Mouse (Mus musculus): ENCODE data around the gene Sclt1. TPM values are rescaled to one million over a fixed set of nuclear protein-coding genes. Genes with fewer than 3 reads are reported as not detected.
A peak's percentile ranks its signal among the peaks of the same experiment; 100 is the strongest.

The Sclt1 gene
- total and polyA plus RNA-seq, 3 experiments = 3.0 to 7.1 (median 5.2) TPM

DNA sequence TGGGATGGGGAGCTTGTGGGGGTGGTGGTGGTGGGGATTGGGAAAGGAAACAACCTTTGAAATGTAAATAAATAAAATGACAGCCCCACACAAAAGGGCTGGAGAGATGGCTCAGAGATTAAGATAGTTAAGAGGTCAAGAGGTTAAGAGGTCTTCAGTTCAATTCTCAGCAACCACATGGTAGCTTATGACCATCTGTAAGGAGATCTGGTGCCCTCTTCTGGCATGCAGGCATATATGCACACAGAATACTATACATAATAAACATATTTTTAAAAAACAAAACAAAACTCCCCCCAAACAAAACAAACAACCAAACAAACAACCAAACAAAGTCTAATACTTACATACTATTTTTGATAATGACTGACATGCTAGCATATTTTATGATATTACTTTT lies 67.5 kb downstream of the Sclt1 start:
- TF ChIP-seq POLR2A (IDR thresholded peaks at IDR 0.05; ENCODE audit: insufficient read depth, low read depth, low read length) (no peak), EP300 (IDR thresholded peaks at IDR 0.05; ENCODE audit: insufficient read depth, low read depth, low read length) (no peak), CTCF (IDR thresholded peaks at IDR 0.05) (peak; percentile 60)
- intact Hi-C loops (cut with DNase I) = no loop called here
- DNase-seq = no peak
- Histone ChIP-seq H3K79me2 (replicated peaks; ENCODE audit: control insufficient read depth, insufficient read depth, low read length) (no peaks in the 10 kb centered on the region), H3K27ac (no peak overlapping the region), H3K36me3 (ENCODE audit: control insufficient read depth, insufficient read depth, low read length) (no peaks in the 10 kb centered on the region), H3K9ac (ENCODE audit: low read depth, low read length) (no peak overlapping the region), H3K27me3 (ENCODE audit: control insufficient read depth, insufficient read depth, low read length) (no peaks in the 10 kb centered on the region), H3K4me1 (ENCODE audit: control insufficient read depth, insufficient read depth, low read length) (no peaks in the 10 kb centered on the region), H3K4me3 (no peak overlapping the region)

DNA sequence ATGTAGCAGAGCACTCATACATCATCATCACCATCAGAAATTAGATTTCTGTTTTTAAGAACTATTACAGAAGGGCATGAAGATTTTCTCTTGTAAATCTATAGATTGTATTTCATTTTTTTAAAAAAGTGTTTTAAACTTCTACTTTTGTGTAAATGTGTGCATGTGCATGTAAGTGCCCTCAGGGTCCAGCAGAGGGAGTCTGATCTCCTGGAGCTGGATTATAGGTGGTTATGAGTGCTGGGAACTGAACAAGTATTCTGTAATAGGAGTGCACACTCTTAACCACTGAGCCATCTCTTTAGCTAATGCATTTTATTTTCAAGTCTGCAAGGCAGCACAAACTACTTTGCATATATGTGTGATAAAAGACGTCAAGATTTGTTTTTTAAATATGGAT lies 86.7 kb downstream of the Sclt1 start:
- H3K4me1 ChIP-seq (ENCODE audit: control insufficient read depth, insufficient read depth, low read length) = no peaks in the 10 kb centered on the region
- no peaks in the 10 kb centered on the region for H3K27me3 ChIP-seq (ENCODE audit: control insufficient read depth, insufficient read depth, low read length)
- H3K79me2 ChIP-seq (replicated peaks; ENCODE audit: control insufficient read depth, insufficient read depth, low read length) = no peaks in the 10 kb centered on the region
- no peaks in the 10 kb centered on the region for H3K36me3 ChIP-seq (ENCODE audit: control insufficient read depth, insufficient read depth, low read length)
- no peak for DNase-seq
- H3K27ac ChIP-seq = no peak overlapping the region
- no peak overlapping the region for H3K9ac ChIP-seq (ENCODE audit: low read depth, low read length)
- no peak overlapping the region for H3K4me3 ChIP-seq
- intact Hi-C loops (cut with DNase I) = no loop called here
- WGBS = 93% methylated on average over 1 of the region's 1 CpGs
- TF ChIP-seq EP300 (IDR thresholded peaks at IDR 0.05; ENCODE audit: insufficient read depth, low read depth, low read length) (no peak), CTCF (IDR thresholded peaks at IDR 0.05) (peak; percentile 44), POLR2A (IDR thresholded peaks at IDR 0.05; ENCODE audit: insufficient read depth, low read depth, low read length) (no peak)

GRCm38 (mm10) chr3:41620971-41621370 lies 121.3 kb downstream of the Sclt1 start:
- no peak for DNase-seq
- H3K36me3 ChIP-seq (ENCODE audit: control insufficient read depth, insufficient read depth, low read length) = peaks cover 10% of the 10 kb centered on the region
- H3K4me1 ChIP-seq (ENCODE audit: control insufficient read depth, insufficient read depth, low read length) = no peaks in the 10 kb centered on the region; the same call in 1 of the 2 replicates
- H3K4me3 ChIP-seq = no peak overlapping the region
- 90% methylated on average over 7 of the region's 7 CpGs for WGBS
- intact Hi-C loops (cut with DNase I) = no loop called here
- TF ChIP-seq EP300 (IDR thresholded peaks at IDR 0.05; ENCODE audit: insufficient read depth, low read depth, low read length) (no peak), POLR2A (IDR thresholded peaks at IDR 0.05; ENCODE audit: insufficient read depth, low read depth, low read length) (no peak), CTCF (IDR thresholded peaks at IDR 0.05) (no peak)
- H3K79me2 ChIP-seq (replicated peaks; ENCODE audit: control insufficient read depth, insufficient read depth, low read length) = no peaks in the 10 kb centered on the region
- H3K9ac ChIP-seq (ENCODE audit: low read depth, low read length) = no peak overlapping the region
- no peak overlapping the region for H3K27ac ChIP-seq
- no peaks in the 10 kb centered on the region for H3K27me3 ChIP-seq (ENCODE audit: control insufficient read depth, insufficient read depth, low read length)

- intact Hi-C loops (cut with DNase I) = no loop called here
- Histone ChIP-seq H3K36me3 (ENCODE audit: control insufficient read depth, insufficient read depth, low read length) (peaks cover 10% of the 10 kb centered on the region), H3K4me1 (ENCODE audit: control insufficient read depth, insufficient read depth, low read length) (peaks cover 1% of the 10 kb centered on the region), H3K27ac (no peak overlapping the region), H3K9ac (ENCODE audit: low read depth, low read length) (no peak overlapping the region), H3K4me3 (no peak overlapping the region), H3K79me2 (replicated peaks; ENCODE audit: control insufficient read depth, insufficient read depth, low read length) (no peaks in the 10 kb centered on the region), H3K27me3 (ENCODE audit: control insufficient read depth, insufficient read depth, low read length) (no peaks in the 10 kb centered on the region)
- TF ChIP-seq POLR2A (IDR thresholded peaks at IDR 0.05; ENCODE audit: insufficient read depth, low read depth, low read length) (no peak), EP300 (IDR thresholded peaks at IDR 0.05; ENCODE audit: insufficient read depth, low read depth, low read length) (no peak), CTCF (IDR thresholded peaks at IDR 0.05) (no peak)
- WGBS = 75% methylated on average over 3 of the region's 3 CpGs
- DNase-seq = no peak
Measured at GRCm38 (mm10) chr3:41618488-41618887, 123.8 kb downstream of the Sclt1 start.

- 61% methylated on average over 3 of the region's 3 CpGs for WGBS
- no peak for DNase-seq
- Histone ChIP-seq H3K79me2 (replicated peaks; ENCODE audit: control insufficient read depth, insufficient read depth, low read length) (no peaks in the 10 kb centered on the region), H3K27ac (no peak overlapping the region), H3K27me3 (ENCODE audit: control insufficient read depth, insufficient read depth, low read length) (no peaks in the 10 kb centered on the region), H3K36me3 (ENCODE audit: control insufficient read depth, insufficient read depth, low read length) (peaks cover 10% of the 10 kb centered on the region), H3K4me1 (ENCODE audit: control insufficient read depth, insufficient read depth, low read length) (peaks cover 1% of the 10 kb centered on the region), H3K9ac (ENCODE audit: low read depth, low read length) (no peak overlapping the region), H3K4me3 (no peak overlapping the region)
- no peak for TF ChIP-seq POLR2A (IDR thresholded peaks at IDR 0.05; ENCODE audit: insufficient read depth, low read depth, low read length)
- TF ChIP-seq CTCF (IDR thresholded peaks at IDR 0.05) = no peak
- TF ChIP-seq EP300 (IDR thresholded peaks at IDR 0.05; ENCODE audit: insufficient read depth, low read depth, low read length) = no peak
- intact Hi-C loops (cut with DNase I) = no loop called here
Measured at GRCm38 (mm10) chr3:41618036-41618435, 124.3 kb downstream of the Sclt1 start.

- 87% methylated on average over 5 of the region's 5 CpGs for WGBS
- H3K4me3 ChIP-seq = no peak overlapping the region
- no peak overlapping the region for H3K27ac ChIP-seq
- no peaks in the 10 kb centered on the region for H3K79me2 ChIP-seq (replicated peaks; ENCODE audit: control insufficient read depth, insufficient read depth, low read length)
- peaks cover 19% of the 10 kb centered on the region for H3K36me3 ChIP-seq (ENCODE audit: control insufficient read depth, insufficient read depth, low read length)
- DNase-seq = no peak
- intact Hi-C loops (cut with DNase I) = no loop called here
- H3K9ac ChIP-seq (ENCODE audit: low read depth, low read length) = no peak overlapping the region
- no peak for TF ChIP-seq POLR2A (IDR thresholded peaks at IDR 0.05; ENCODE audit: insufficient read depth, low read depth, low read length)
- TF ChIP-seq EP300 (IDR thresholded peaks at IDR 0.05; ENCODE audit: insufficient read depth, low read depth, low read length) = no peak
- TF ChIP-seq CTCF (IDR thresholded peaks at IDR 0.05) = no peak
- H3K4me1 ChIP-seq (ENCODE audit: control insufficient read depth, insufficient read depth, low read length) = peaks cover 1% of the 10 kb centered on the region; the same call in 1 of the 2 replicates
- H3K27me3 ChIP-seq (ENCODE audit: control insufficient read depth, insufficient read depth, low read length) = no peaks in the 10 kb centered on the region
Measured at GRCm38 (mm10) chr3:41614230-41614985, 127.9 kb downstream of the Sclt1 start.

Data from heart, adult 2 months (tissue).